Mouse (Mus musculus): Measurements from ENCODE around the gene AI661453.
A peak's percentile ranks its signal among the peaks of the same experiment; 100 is the strongest.
"Not testable (repeated sequence)": the region's sequence is repeated elsewhere in the genome, so short reads cannot be mapped to it uniquely, and the experiment has no call there.

Gene AI661453

GRCm38 (mm10) chr17:47436156-47436906 is at the start of gene AI661453:
AI661453 (plus strand) TSS chr17:47436615.
- no peak for DNase-seq

- peak; percentile 50 for DNase-seq
These were observed 49.8 kb upstream of the AI661453 start for GRCm38 (mm10) chr17:47386649-47387048.

GRCm38 (mm10) chr17:47394223-47394869 is 42.1 kb upstream of the AI661453 start:
- no peak for DNase-seq

GRCm38 (mm10) chr17:47395376-47395913 is 41.0 kb upstream of the AI661453 start:
- DNase-seq: no peak

- DNase-seq: no peak
These were observed 37.3 kb upstream of the AI661453 start for GRCm38 (mm10) chr17:47399091-47399490.

- DNase-seq: no peak
These were observed 36.0 kb upstream of the AI661453 start, which contains the start of gene Guca1a for GRCm38 (mm10) chr17:47400451-47400850. Guca1a (minus strand) TSS chr17:47400584.

GRCm38 (mm10) chr17:47407717-47408557 is 28.5 kb upstream of the AI661453 start:
- DNase-seq: no peak

GRCm38 (mm10) chr17:47408558-47408898 is 27.9 kb upstream of the AI661453 start:
- peak; percentile 63 for DNase-seq

GRCm38 (mm10) chr17:47409897-47410861 is 26.2 kb upstream of the AI661453 start:
- DNase-seq: peak; percentile 17

GRCm38 (mm10) chr17:47420195-47420594 is 16.2 kb upstream of the AI661453 start:
- no peak for DNase-seq

GRCm38 (mm10) chr17:47421566-47421965 is 14.8 kb upstream of the AI661453 start:
- no peak for DNase-seq

- not testable (repeated sequence) for DNase-seq
These were observed 13.8 kb upstream of the AI661453 start for GRCm38 (mm10) chr17:47422616-47423015.

- no peak for DNase-seq
These were observed 12.2 kb upstream of the AI661453 start for GRCm38 (mm10) chr17:47424186-47424585.

- no peak for DNase-seq
These were observed 9.1 kb upstream of the AI661453 start for GRCm38 (mm10) chr17:47427316-47427715.

GRCm38 (mm10) chr17:47428831-47429304 is 7.5 kb upstream of the AI661453 start:
- no peak for DNase-seq

- no peak for DNase-seq
These were observed 5.6 kb upstream of the AI661453 start for GRCm38 (mm10) chr17:47430815-47431214.

- DNase-seq: no peak
These were observed 612 bp downstream of the AI661453 start, which contains the start of gene 1700001C19Rik for GRCm38 (mm10) chr17:47436907-47437547. 1700001C19Rik (minus strand) TSS chr17:47437376.

GRCm38 (mm10) chr17:47438611-47439010 is 2.2 kb downstream of the AI661453 start:
- DNase-seq: no peak

GRCm38 (mm10) chr17:47439396-47440028 is 3.1 kb downstream of the AI661453 start:
- DNase-seq: no peak

- DNase-seq: no peak
These were observed 4.0 kb downstream of the AI661453 start for GRCm38 (mm10) chr17:47440359-47440890.
